Mouse (Mus musculus) midbrain, embryonic 16.5 days (tissue): ENCODE measurements around the gene Spock1. TPM values are rescaled to one million over a fixed set of nuclear protein-coding genes. Genes with fewer than 3 reads are reported as not detected.
A peak's percentile ranks its signal among the peaks of the same experiment; 100 is the strongest.

ENCODE experiments used
- ATAC-seq: fragments of 200-750 bp; cut with Nextera tagmentation; 2 replicates; pipeline ENCODE4 v1.8.0; 2017; ENCODE audit warnings: moderate TSS enrichment
- H3K27ac ChIP-seq: fragments of 300-500 bp; sonication (generic); 2 replicates; pipeline ENCODE4 v1.5.1; 2014; ENCODE audit warnings: mild to moderate bottlenecking, low read length, mixed read lengths
- H3K27me3 ChIP-seq: fragments of 300-500 bp; sonication (generic); 2 replicates; pipeline ENCODE4 v1.6.1; 2014; ENCODE audit warnings: low read depth, low read length, mixed read lengths; ENCODE audit not compliant: control insufficient read depth, insufficient read depth
- H3K36me3 ChIP-seq: fragments of 300-500 bp; sonication (generic); 2 replicates; pipeline ENCODE4 v1.6.1; 2014; ENCODE audit warnings: mild to moderate bottlenecking, low read length, moderate library complexity, mixed read lengths; ENCODE audit not compliant: control insufficient read depth, insufficient read depth
- H3K4me1 ChIP-seq: fragments of 300-500 bp; sonication (generic); 2 replicates; pipeline ENCODE4 v1.6.1; 2014; ENCODE audit warnings: mild to moderate bottlenecking, low read length, mixed read lengths; ENCODE audit not compliant: control insufficient read depth, insufficient read depth
- H3K4me2 ChIP-seq: fragments of 300-500 bp; sonication (generic); 2 replicates; pipeline ENCODE4 v1.6.1; 2014; ENCODE audit warnings: mild to moderate bottlenecking, low read length, mixed read lengths
- H3K4me3 ChIP-seq: fragments of 300-500 bp; sonication (generic); 2 replicates; pipeline ENCODE4 v1.5.1; 2014; ENCODE audit warnings: low read depth, mild to moderate bottlenecking, low read length, moderate library complexity, mixed read lengths
- H3K9ac ChIP-seq: fragments of 300-500 bp; sonication (generic); 2 replicates; pipeline ENCODE4 v1.6.1; 2014; ENCODE audit warnings: low read depth, low read length, mixed read lengths
- H3K9me3 ChIP-seq: fragments of 300-500 bp; sonication (generic); replicated peaks from 2 replicates; pipeline ENCODE4 v1.6.1; 2014; ENCODE audit warnings: mild to moderate bottlenecking, low read length, mixed read lengths; ENCODE audit not compliant: control insufficient read depth, poor library complexity, severe bottlenecking
- WGBS: fragments of 180-500 bp; shearing (Covaris S2); extraction: QIAGEN DNeasy Blood & Tissue Kit; methylation state at CpG from one replicate; pipeline ENCODE4 v1.1.7; 2014; 5-methylcytosine and 5-hydroxymethylcytosine counted together
- polyA plus RNA-seq: library from polyadenylated mRNA; unstranded; fragments of >200 nt; fragmentation: Nextera tagmentation; extraction: Ambion mirVana; gene quantifications from 2 replicates; pipeline ENCODE4 v1.2.1, GENCODE M21; 2015

The Spock1 gene
- polyA plus RNA-seq, 1 experiment from 2014 or later, result 81.8 TPM

DNA sequence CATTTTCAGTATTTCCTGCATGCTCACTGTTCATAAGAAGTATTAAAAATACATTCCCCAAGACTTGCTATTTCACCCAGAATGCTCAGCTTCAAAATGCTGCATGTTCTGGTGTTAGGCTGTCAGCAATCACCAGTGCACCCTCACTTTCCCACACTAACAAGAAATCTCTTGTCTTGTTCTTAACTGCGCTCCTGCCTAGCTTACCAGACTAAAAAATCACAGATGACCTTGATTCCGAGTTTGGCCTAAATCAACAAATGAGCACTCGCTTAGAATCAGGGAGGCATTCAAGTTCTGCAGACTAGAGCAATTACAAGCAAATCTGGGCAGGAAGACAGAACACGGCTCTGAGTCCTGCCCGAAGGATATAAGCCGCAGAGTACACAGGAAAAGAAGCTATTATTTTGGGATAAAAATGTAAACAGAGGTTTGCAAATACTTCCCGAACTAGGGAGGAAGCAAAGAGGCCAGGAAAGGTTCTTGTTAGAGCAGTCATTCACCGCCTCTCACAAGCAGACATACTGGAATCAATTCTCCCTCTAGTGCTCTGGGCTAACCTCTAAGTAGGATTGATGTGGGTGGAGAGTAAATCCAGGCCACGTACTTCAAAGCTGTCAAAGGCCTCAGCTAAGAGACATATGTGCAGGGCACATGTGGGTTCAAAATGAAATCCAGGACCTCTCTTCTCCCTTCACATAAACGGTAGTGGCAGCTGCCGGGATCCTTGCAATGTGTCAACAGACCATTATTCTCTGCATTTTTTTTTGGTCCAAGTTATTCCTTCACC lies 76.6 kb downstream of the Spock1 start:
- H3K4me2 ChIP-seq, result no peak overlapping the region
- H3K27ac ChIP-seq, result peak overlapping the region; percentile 36; the same call in 1 of the 2 replicates
- H3K36me3 ChIP-seq, result no peaks in the 10 kb centered on the region
- peaks cover 15% of the 10 kb centered on the region for H3K4me1 ChIP-seq
- no peak overlapping the region for H3K9ac ChIP-seq
- WGBS, result 65% methylated on average over 11 of the region's 11 CpGs
- ATAC-seq, result no peak
- H3K27me3 ChIP-seq, result no peaks in the 10 kb centered on the region
- no peak overlapping the region for H3K4me3 ChIP-seq
- H3K9me3 ChIP-seq, result no peaks in the 10 kb centered on the region

DNA sequence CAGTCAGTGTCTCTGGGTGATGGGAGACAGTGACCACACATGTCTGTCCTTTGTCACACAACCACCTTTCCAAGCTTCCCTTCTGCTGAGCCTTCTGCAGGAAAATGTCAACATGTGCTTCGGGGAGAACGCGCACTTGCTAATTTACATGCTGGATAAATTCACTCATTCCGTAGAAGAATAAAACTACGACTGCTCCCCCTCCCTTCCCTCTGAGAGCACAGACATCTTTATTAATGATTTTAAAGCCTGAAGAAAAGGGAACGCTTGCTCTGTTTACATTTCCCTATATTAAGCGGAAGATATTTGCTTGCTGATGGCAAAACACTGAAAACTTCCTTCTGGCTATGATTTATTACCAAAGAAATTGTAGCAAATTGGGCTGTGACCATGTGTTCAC lies 77.2 kb downstream of the Spock1 start:
- WGBS, result 49% methylated on average over 7 of the region's 7 CpGs
- Histone ChIP-seq H3K9me3 (no peaks in the 10 kb centered on the region), H3K4me1 (peaks cover 15% of the 10 kb centered on the region), H3K4me3 (no peak overlapping the region), H3K27ac (peak overlapping the region; percentile 47), H3K27me3 (no peaks in the 10 kb centered on the region), H3K36me3 (no peaks in the 10 kb centered on the region), H3K4me2 (peak overlapping the region; percentile 19; the same call in 1 of the 2 replicates), H3K9ac (no peak overlapping the region)
- ATAC-seq, result no peak

- WGBS, result 41% methylated on average over 2 of the region's 2 CpGs
- no peak for ATAC-seq
- no peak overlapping the region for H3K4me2 ChIP-seq
- H3K9ac ChIP-seq, result no peak overlapping the region
- H3K27ac ChIP-seq, result no peak overlapping the region
- no peaks in the 10 kb centered on the region for H3K27me3 ChIP-seq
- no peaks in the 10 kb centered on the region for H3K9me3 ChIP-seq
- H3K4me3 ChIP-seq, result no peak overlapping the region
- H3K4me1 ChIP-seq, result peaks cover 15% of the 10 kb centered on the region
- no peaks in the 10 kb centered on the region for H3K36me3 ChIP-seq
Measured at GRCm38 (mm10) chr13:57830091-57830490, 78.0 kb downstream of the Spock1 start.

DNA sequence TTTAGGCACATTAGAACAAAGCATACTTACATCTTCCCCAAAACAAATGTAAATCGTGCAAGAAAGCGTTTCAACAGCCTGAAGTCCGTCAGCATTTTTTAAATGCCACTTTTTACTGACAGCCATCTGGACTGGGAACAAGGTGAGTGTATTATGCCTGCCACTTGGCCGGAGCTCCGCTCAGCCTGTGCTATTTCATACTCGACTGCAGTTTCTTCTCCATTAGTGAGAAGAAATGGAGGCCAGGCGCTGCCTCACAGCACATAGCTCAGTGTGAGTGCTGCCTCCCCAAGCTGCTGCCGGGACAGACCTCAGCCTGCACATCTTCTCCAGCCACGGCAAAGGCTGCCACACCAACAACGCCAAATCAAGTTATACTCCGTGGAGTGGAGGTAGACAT lies 91.9 kb downstream of the Spock1 start:
- ATAC-seq, result no peak
- H3K4me3 ChIP-seq, result no peak overlapping the region
- 87% methylated on average over 11 of the region's 11 CpGs for WGBS
- no peak overlapping the region for H3K9ac ChIP-seq
- H3K4me1 ChIP-seq, result no peaks in the 10 kb centered on the region
- no peak overlapping the region for H3K27ac ChIP-seq
- no peak overlapping the region for H3K4me2 ChIP-seq
- H3K36me3 ChIP-seq, result no peaks in the 10 kb centered on the region
- H3K9me3 ChIP-seq, result no peaks in the 10 kb centered on the region
- H3K27me3 ChIP-seq, result no peaks in the 10 kb centered on the region

- no peaks in the 10 kb centered on the region for H3K27me3 ChIP-seq
- no peak overlapping the region for H3K9ac ChIP-seq
- H3K9me3 ChIP-seq, result no peaks in the 10 kb centered on the region
- H3K4me2 ChIP-seq, result no peak overlapping the region
- ATAC-seq, result no peak
- H3K27ac ChIP-seq, result no peak overlapping the region
- no peaks in the 10 kb centered on the region for H3K36me3 ChIP-seq
- no peak overlapping the region for H3K4me3 ChIP-seq
- WGBS, result 90% methylated on average over 7 of the region's 7 CpGs
- no peaks in the 10 kb centered on the region for H3K4me1 ChIP-seq
Measured at GRCm38 (mm10) chr13:57812643-57813042, 95.5 kb downstream of the Spock1 start.

DNA sequence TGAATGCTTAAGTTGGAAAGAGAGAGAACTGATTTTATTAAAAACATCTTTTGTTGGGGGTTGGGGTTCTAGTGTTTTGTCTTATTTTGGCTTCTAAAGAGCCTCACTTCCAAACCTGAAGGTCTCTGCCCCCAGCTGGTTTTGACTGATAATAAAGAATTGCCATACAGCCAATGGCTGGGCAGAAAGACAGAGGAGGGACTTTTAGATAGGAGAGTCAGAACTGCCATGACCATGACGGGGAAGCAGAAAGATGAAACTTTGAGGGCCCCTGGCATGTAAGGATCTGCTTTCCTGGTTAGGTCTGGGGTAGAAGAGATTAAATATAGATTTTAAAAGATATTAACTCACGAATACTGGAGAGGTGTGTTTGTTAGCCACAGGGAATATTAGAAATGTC lies 96.9 kb downstream of the Spock1 start:
- H3K4me1 ChIP-seq, result peaks cover 5% of the 10 kb centered on the region; the same call in 1 of the 2 replicates
- 78% methylated on average over 2 of the region's 2 CpGs for WGBS
- H3K9ac ChIP-seq, result no peak overlapping the region
- no peak overlapping the region for H3K27ac ChIP-seq
- no peaks in the 10 kb centered on the region for H3K27me3 ChIP-seq
- no peaks in the 10 kb centered on the region for H3K9me3 ChIP-seq
- no peak overlapping the region for H3K4me2 ChIP-seq
- ATAC-seq, result no peak
- H3K4me3 ChIP-seq, result no peak overlapping the region
- no peaks in the 10 kb centered on the region for H3K36me3 ChIP-seq

- Histone ChIP-seq H3K27me3 (no peaks in the 10 kb centered on the region), H3K36me3 (no peaks in the 10 kb centered on the region), H3K9ac (no peak overlapping the region), H3K27ac (no peak overlapping the region), H3K4me3 (no peak overlapping the region), H3K9me3 (no peaks in the 10 kb centered on the region), H3K4me2 (no peak overlapping the region), H3K4me1 (peaks cover 6% of the 10 kb centered on the region; the same call in 1 of the 2 replicates)
- ATAC-seq, result no peak
- 54% methylated on average over 2 of the region's 2 CpGs for WGBS
Measured at GRCm38 (mm10) chr13:57810816-57811215, 97.3 kb downstream of the Spock1 start.

DNA sequence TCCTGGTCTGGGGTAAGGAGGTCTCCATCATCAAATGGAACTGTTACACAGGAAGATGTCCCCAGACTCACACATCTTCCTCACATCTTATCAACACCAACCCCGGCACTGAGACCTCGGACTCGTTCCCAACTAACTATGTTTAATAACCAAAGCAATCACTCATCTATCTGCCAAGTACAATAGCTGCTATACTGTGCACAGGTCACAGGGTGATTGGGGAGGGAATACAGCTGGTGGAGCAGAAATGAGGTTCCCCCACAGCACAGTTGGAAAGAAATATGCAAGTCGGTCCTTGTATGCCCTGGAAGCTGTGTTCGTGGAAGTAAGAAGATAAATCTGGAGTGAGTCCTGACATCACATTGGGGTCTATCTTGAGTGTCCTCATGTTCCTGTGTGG lies 98.0 kb downstream of the Spock1 start:
- Histone ChIP-seq H3K27ac (no peak overlapping the region), H3K9ac (no peak overlapping the region), H3K4me3 (no peak overlapping the region), H3K4me2 (no peak overlapping the region), H3K9me3 (no peaks in the 10 kb centered on the region), H3K4me1 (peaks cover 6% of the 10 kb centered on the region; the same call in 1 of the 2 replicates), H3K36me3 (no peaks in the 10 kb centered on the region), H3K27me3 (no peaks in the 10 kb centered on the region)
- WGBS, result 87% methylated on average over 5 of the region's 5 CpGs
- no peak for ATAC-seq

DNA sequence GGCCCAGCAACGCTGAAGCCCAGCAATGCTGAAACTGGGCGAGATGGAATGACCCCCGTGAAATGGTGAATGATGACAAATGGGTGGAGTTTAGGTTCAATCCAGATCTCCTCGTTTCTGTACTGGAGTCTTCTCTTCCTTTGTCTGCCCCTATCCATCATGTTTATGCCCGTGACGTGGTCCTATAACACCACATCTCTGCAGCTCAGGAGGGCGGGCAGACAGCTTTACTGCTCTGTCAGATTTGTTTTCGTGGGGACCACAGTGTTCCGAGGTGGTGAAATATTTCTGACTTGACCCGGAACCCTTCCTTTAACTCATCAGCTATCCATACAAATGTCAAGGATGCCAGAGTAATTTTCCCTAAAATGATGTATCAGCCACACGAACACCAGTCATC lies 98.5 kb downstream of the Spock1 start:
- no peaks in the 10 kb centered on the region for H3K9me3 ChIP-seq
- H3K27ac ChIP-seq, result no peak overlapping the region
- ATAC-seq, result no peak
- no peaks in the 10 kb centered on the region for H3K36me3 ChIP-seq
- H3K27me3 ChIP-seq, result no peaks in the 10 kb centered on the region
- no peak overlapping the region for H3K4me2 ChIP-seq
- no peak overlapping the region for H3K4me3 ChIP-seq
- H3K4me1 ChIP-seq, result peaks cover 6% of the 10 kb centered on the region; the same call in 1 of the 2 replicates
- no peak overlapping the region for H3K9ac ChIP-seq
- 89% methylated on average over 11 of the region's 11 CpGs for WGBS
